Mouse (Mus musculus) left cerebral cortex, adult 8-10 months (tissue): Measurements from ENCODE around the gene Col26a1. TPM values are rescaled to one million over a fixed set of nuclear protein-coding genes. Genes with fewer than 3 reads are reported as not detected.

Experiments used
- DNase-seq, 2 experiments: peaks; one replicate each; pipeline ENCODE4 v3.0.0; 2022; ENCODE audit warnings: low spot score in 2 of 2
- total RNA-seq, 4 experiments: library from RNA; stranded (reverse); gene quantifications; 2 replicates each; pipeline ENCODE4 v1.2.4; 2022

The Col26a1 gene
- total RNA-seq, 4 experiments from 2014 or later: 6.0 to 8.4 (median 6.8) TPM

GRCm38 (mm10) chr5:136694976-136695375 lies 188.0 kb downstream of the Col26a1 start:
- no peak for DNase-seq

- no peak for DNase-seq
These were observed 189.6 kb downstream of the Col26a1 start for GRCm38 (mm10) chr5:136693418-136693817.

GRCm38 (mm10) chr5:136692784-136693183 lies 190.2 kb downstream of the Col26a1 start, which contains the start of gene Myl10:
Gene Myl10, plus strand, starts transcription at chr5:136693146.
- DNase-seq: no peak

Other genes starting within 250 kb of the Col26a1 start
- gene Myl10, start 190.1 kb downstream of the Col26a1 start, total RNA-seq: not detected
- gene Ift22, start 24.9 kb upstream of the Col26a1 start, total RNA-seq: 10 to 100 TPM; 87.2 to 95.6 (median 91.6) TPM
- gene Fis1, start 70.1 kb upstream of the Col26a1 start, total RNA-seq: 100 to 1,000 TPM; 256 to 283 (median 275) TPM
- gene Cldn15, start 83.4 kb upstream of the Col26a1 start, total RNA-seq: under 1 TPM in 2 of 4 experiments, not detected in 2; 0.23 to 0.25 TPM
- gene Plod3, start 103.8 kb upstream of the Col26a1 start, total RNA-seq: 10 to 100 TPM; 27.9 to 43.3 (median 34.2) TPM
- 10 to 100 TPM; 81.9 to 92.7 (median 85.8) TPM for gene Znhit1, start 104.8 kb upstream of the Col26a1 start, total RNA-seq
- 100 to 1,000 TPM; 243 to 291 (median 262) TPM for gene Vgf, start 143.2 kb upstream of the Col26a1 start, total RNA-seq
- gene Ap1s1, start 162.9 kb upstream of the Col26a1 start, total RNA-seq: 100 to 1,000 TPM; 318 to 379 (median 354) TPM
- 1 to 10 TPM; 1.1 to 2.7 (median 1.9) TPM for gene Serpine1, start 189.1 kb upstream of the Col26a1 start, total RNA-seq
- 1 to 10 TPM; 5.4 to 8.9 (median 7.4) TPM for gene Trim56, start 233.0 kb upstream of the Col26a1 start, total RNA-seq